In the genomic region with DNA sequence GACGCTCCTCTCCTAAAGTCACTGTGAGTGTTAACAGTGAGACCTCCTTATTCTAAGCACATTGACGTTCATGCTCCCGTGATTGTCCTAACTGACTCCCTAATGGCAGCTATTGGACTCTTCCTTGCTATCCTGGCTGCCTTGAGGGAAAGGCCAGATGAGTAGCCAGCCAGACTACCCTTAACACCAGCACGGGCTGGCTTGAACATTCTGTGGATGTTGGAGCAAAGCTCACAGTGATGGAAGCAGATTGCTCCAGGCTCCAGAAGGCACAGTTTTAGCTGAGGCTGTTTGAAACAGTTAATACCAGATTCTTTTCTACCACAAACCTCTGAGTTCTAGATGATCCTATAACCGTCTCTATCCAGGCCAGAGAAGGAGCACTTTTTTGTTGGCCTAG, we compare ENCODE assay signal across 20 mouse cellular contexts. TPM values are rescaled to one million over a fixed set of nuclear protein-coding genes. Genes with fewer than 3 reads are reported as not detected.
DNase-seq lines count a peak whose midpoint lies in the region; ATAC-seq and TF ChIP-seq lines count a peak whose summit lies in the region.
"Had no signal": no experiment of that assay in that cellular context is flagged by ENCODE, and none has a peak within 500 bp of the region (broad histone marks: within the 10 kb centered on the region; RNA-seq: fewer than 3 reads in every experiment).

No protein-coding gene starts in this region.

- WGBS in liver, postnatal 0 days (ENCODE audit: insufficient replicate concordance) = 70% methylated on average over 5 of the region's 5 CpGs
- 63% methylated on average over 5 of the region's 5 CpGs for whole genome bisulfite sequencing in liver, embryonic 12.5 days (ENCODE audit: insufficient replicate concordance)

- DNase-seq in kidney, postnatal 10 days = peak; percentile 5
- DNase-seq in kidney, adult 18-20 months = no peak
- DNase-seq in liver, postnatal 0 days = no peak
- DNase-seq in adipocyte (ENCODE audit: low spot score) = peak; percentile 62
- no peak for DNase-seq in right cerebral cortex, postnatal 25 days
- DNase-seq: adrenal gland, adult 8-10 months; adrenal gland, postnatal 14 days; adrenal gland, postnatal 36 days; cerebellum, adult 11-12 months; cerebellum, adult 2 months; cerebellum, adult 9-10 months; cerebellum, postnatal 10 days; cerebellum, postnatal 25 days had no signal

- H3K4me3 ChIP-seq in liver, postnatal 0 days (ENCODE audit: low read depth, low read length) = no peak overlapping the region
- H3K4me3 ChIP-seq in liver, embryonic 12.5 days = no peak overlapping the region
- H3K4me3 ChIP-seq: embryonic facial prominence, embryonic 10.5 days; embryonic facial prominence, embryonic 12.5 days; forebrain, embryonic 13.5 days; forebrain, embryonic 15.5 days had no signal

- H3K4me2 ChIP-seq in liver, postnatal 0 days (ENCODE audit: low read depth, low read length) = no peak overlapping the region
- H3K4me2 ChIP-seq in liver, embryonic 12.5 days = no peak overlapping the region
- H3K4me2 ChIP-seq: embryonic facial prominence, embryonic 12.5 days; forebrain, embryonic 13.5 days; forebrain, embryonic 15.5 days had no signal

- H3K9me3 ChIP-seq in liver, postnatal 0 days (ENCODE audit: low read length) = no peaks in the 10 kb centered on the region
- H3K9me3 ChIP-seq in liver, embryonic 12.5 days (replicated peaks) = no peaks in the 10 kb centered on the region
- H3K9me3 ChIP-seq: embryonic facial prominence, embryonic 10.5 days; embryonic facial prominence, embryonic 12.5 days; forebrain, embryonic 13.5 days; forebrain, embryonic 15.5 days had no signal

- peaks cover 19% of the 10 kb centered on the region for H3K4me1 ChIP-seq in liver, postnatal 0 days (ENCODE audit: insufficient read depth)
- peaks cover 9% of the 10 kb centered on the region for H3K4me1 ChIP-seq in liver, embryonic 12.5 days
- H3K4me1 ChIP-seq: forebrain, embryonic 13.5 days; forebrain, embryonic 15.5 days had no signal

- H3K27ac ChIP-seq in liver, postnatal 0 days (ENCODE audit: low read depth) = 0 out of 2 replicates have a peak overlapping the region, but pooled peaks have one; percentile 86
- no peak overlapping the region for H3K27ac ChIP-seq in liver, embryonic 12.5 days
- H3K27ac ChIP-seq: embryonic facial prominence, embryonic 10.5 days; embryonic facial prominence, embryonic 12.5 days; forebrain, embryonic 13.5 days; forebrain, embryonic 15.5 days had no signal

- H3K36me3 ChIP-seq in liver, postnatal 0 days (replicated peaks; ENCODE audit: insufficient read depth, low read length) = peaks cover 31% of the 10 kb centered on the region
- H3K36me3 ChIP-seq in liver, embryonic 12.5 days = peaks cover 36% of the 10 kb centered on the region
- H3K36me3 ChIP-seq: forebrain, embryonic 15.5 days had no signal

- no peak for TF ChIP-seq EP300 in liver, postnatal 0 days (IDR thresholded peaks at IDR 0.05; ENCODE audit: low read depth)

- no peak for ATAC-seq in liver, postnatal 0 days
- no peak for ATAC-seq in liver, embryonic 12.5 days
- ATAC-seq: forebrain, embryonic 13.5 days; forebrain, embryonic 15.5 days had no signal

- no peak for TF ChIP-seq CTCF in liver, postnatal 0 days (IDR thresholded peaks at IDR 0.05; ENCODE audit: low read depth)

- H3K9ac ChIP-seq in liver, postnatal 0 days (replicated peaks) = no peak overlapping the region
- H3K9ac ChIP-seq in liver, embryonic 12.5 days = no peak overlapping the region
- H3K9ac ChIP-seq: embryonic facial prominence, embryonic 12.5 days; forebrain, embryonic 13.5 days; forebrain, embryonic 15.5 days had no signal

- no peaks in the 10 kb centered on the region for H3K27me3 ChIP-seq in liver, postnatal 0 days (ENCODE audit: insufficient read depth, low read length)
- peaks cover 27% of the 10 kb centered on the region for H3K27me3 ChIP-seq in liver, embryonic 12.5 days (replicated peaks)
- H3K27me3 ChIP-seq: embryonic facial prominence, embryonic 12.5 days; forebrain, embryonic 15.5 days had no signal

RNA-seq across cellular contexts. Expression of gene Msrb1, which starts 7.5 kb away (rescaled TPM):
- polyA plus RNA-seq in liver, postnatal 0 days (2015; fragmentation: Nextera tagmentation; extraction: Ambion mirVana) = 116 and 119 TPM in 2 replicates
- 20.8 and 21.6 TPM in 2 replicates for polyA plus RNA-seq in liver, embryonic 12.5 days (2016; fragmentation: Nextera tagmentation; extraction: Ambion mirVana)

RNA-seq across cellular contexts. Expression of gene Hs3st6, which starts 8.9 kb away (rescaled TPM):
- 0.20 and 0.64 TPM in 2 replicates for polyA plus RNA-seq in liver, postnatal 0 days (2015; fragmentation: Nextera tagmentation; extraction: Ambion mirVana)
- polyA plus RNA-seq in liver, embryonic 12.5 days (2016; fragmentation: Nextera tagmentation; extraction: Ambion mirVana) = not detected in 2 replicates
- polyA plus RNA-seq: C2C12; forebrain, embryonic 15.5 days had no signal

RNA-seq across cellular contexts. Expression of gene Rpl3l, which starts 16.3 kb away (rescaled TPM):
- polyA plus RNA-seq in liver, postnatal 0 days (2015; fragmentation: Nextera tagmentation; extraction: Ambion mirVana) = 0.14 and 1.4 TPM in 2 replicates
- polyA plus RNA-seq in liver, embryonic 12.5 days (2016; fragmentation: Nextera tagmentation; extraction: Ambion mirVana) = not detected in 2 replicates
- polyA plus RNA-seq: embryonic facial prominence, embryonic 10.5 days; embryonic facial prominence, embryonic 12.5 days; forebrain, embryonic 11.5 days; forebrain, embryonic 13.5 days; forebrain, embryonic 15.5 days had no signal

RNA-seq across cellular contexts. Expression of gene Ndufb10, which starts 19.6 kb away (rescaled TPM):
- polyA plus RNA-seq in liver, postnatal 0 days (2015; fragmentation: Nextera tagmentation; extraction: Ambion mirVana) = 355 TPM in 2 replicates
- 233 and 239 TPM in 2 replicates for polyA plus RNA-seq in liver, embryonic 12.5 days (2016; fragmentation: Nextera tagmentation; extraction: Ambion mirVana)

RNA-seq across cellular contexts. Expression of gene Rps2, which starts 26.0 kb away (rescaled TPM):
- polyA plus RNA-seq in liver, postnatal 0 days (2015; fragmentation: Nextera tagmentation; extraction: Ambion mirVana) = 819 and 856 TPM in 2 replicates
- 1,444 and 1,454 TPM in 2 replicates for polyA plus RNA-seq in liver, embryonic 12.5 days (2016; fragmentation: Nextera tagmentation; extraction: Ambion mirVana)

Comparison
In these comparisons a context has a peak if more than half of its experiments do, and no peak if none do; other contexts are left out.
1. DNase-seq: peak in kidney, postnatal 10 days (single experiment) and adipocyte (single experiment); none in kidney, adult 18-20 months (single experiment), liver, postnatal 0 days (single experiment) and right cerebral cortex, postnatal 25 days (single experiment).